Mouse (Mus musculus) midbrain, postnatal 0 days (tissue): Measurements from ENCODE around the gene Fbxl12. TPM values are rescaled to one million over a fixed set of nuclear protein-coding genes. Genes with fewer than 3 reads are reported as not detected.

Experiments
- ATAC-seq: fragments of 200-750 bp; cut with Nextera tagmentation; 2 replicates; pipeline ENCODE4 v1.8.0; 2017; ENCODE audit warnings: moderate number of reproducible peaks, mild to moderate bottlenecking, moderate TSS enrichment, moderate library complexity; ENCODE audit not compliant: low FRiP score
- DNase-seq: peaks from one replicate; pipeline ENCODE4 v3.0.0-alpha.2; 2015; ENCODE audit warnings: low spot score
- H3K27ac ChIP-seq: fragments of 300-500 bp; sonication (generic); 2 replicates; pipeline ENCODE4 v1.5.1; 2014; ENCODE audit warnings: low read depth, mild to moderate bottlenecking, low read length, mixed read lengths
- H3K27me3 ChIP-seq: fragments of 300-500 bp; sonication (generic); 2 replicates; pipeline ENCODE4 v1.6.1; 2014; ENCODE audit warnings: low read length, control low read depth, mixed read lengths; ENCODE audit not compliant: insufficient read depth
- H3K36me3 ChIP-seq: fragments of 300-500 bp; sonication (generic); 2 replicates; pipeline ENCODE4 v1.6.1; 2014; ENCODE audit warnings: low read length, control low read depth, mixed read lengths; ENCODE audit not compliant: insufficient read depth
- H3K4me1 ChIP-seq: fragments of 300-500 bp; sonication (generic); 2 replicates; pipeline ENCODE4 v1.6.1; 2014; ENCODE audit warnings: mild to moderate bottlenecking, control low read depth, antibody characterized with exemption, low read length, mixed read lengths; ENCODE audit not compliant: insufficient read depth
- H3K4me2 ChIP-seq: fragments of 300-500 bp; sonication (generic); 2 replicates; pipeline ENCODE4 v1.6.1; 2014; ENCODE audit warnings: low read depth, mild to moderate bottlenecking, low read length, mixed read lengths; ENCODE audit not compliant: poor library complexity, severe bottlenecking
- H3K4me3 ChIP-seq: fragments of 300-500 bp; sonication (generic); 2 replicates; pipeline ENCODE4 v1.5.1; 2014; ENCODE audit warnings: low read depth, mild to moderate bottlenecking, low read length, moderate library complexity
- H3K9ac ChIP-seq: fragments of 300-500 bp; sonication (generic); replicated peaks from 2 replicates; pipeline ENCODE4 v1.6.1; 2014; ENCODE audit warnings: mild to moderate bottlenecking, low read length, moderate library complexity, mixed read lengths; ENCODE audit not compliant: poor library complexity, severe bottlenecking
- H3K9me3 ChIP-seq: fragments of 300-500 bp; sonication (generic); 2 replicates; pipeline ENCODE4 v1.6.1; 2016; ENCODE audit warnings: low read length, control low read depth
- CTCF ChIP-seq: IDR thresholded peaks from 2 replicates; pipeline ENCODE4 v1.5.1; 2016; ENCODE audit warnings: antibody characterized with exemption, mild to moderate bottlenecking
- WGBS: fragments of 180-500 bp; shearing (Covaris S2); extraction: QIAGEN DNeasy Blood & Tissue Kit; methylation state at CpG from one replicate; pipeline ENCODE4 v1.1.7; 2014; 5-methylcytosine and 5-hydroxymethylcytosine counted together
- polyA plus RNA-seq: library from polyadenylated mRNA; unstranded; fragments of >200 nt; fragmentation: Nextera tagmentation; extraction: Ambion mirVana; gene quantifications from 2 replicates; pipeline ENCODE4 v1.2.1, GENCODE M21; 2015
- total RNA-seq: library from RNA; depleted of rRNA; stranded (reverse); fragments of >200 nt; gene quantifications from 2 replicates; pipeline ENCODE4 v1.2.3, GENCODE M21; 2014

Fbxl12 gene
- total and polyA plus RNA-seq, 2 experiments from 2014 or later = 13.6 to 17.6 TPM

DNA sequence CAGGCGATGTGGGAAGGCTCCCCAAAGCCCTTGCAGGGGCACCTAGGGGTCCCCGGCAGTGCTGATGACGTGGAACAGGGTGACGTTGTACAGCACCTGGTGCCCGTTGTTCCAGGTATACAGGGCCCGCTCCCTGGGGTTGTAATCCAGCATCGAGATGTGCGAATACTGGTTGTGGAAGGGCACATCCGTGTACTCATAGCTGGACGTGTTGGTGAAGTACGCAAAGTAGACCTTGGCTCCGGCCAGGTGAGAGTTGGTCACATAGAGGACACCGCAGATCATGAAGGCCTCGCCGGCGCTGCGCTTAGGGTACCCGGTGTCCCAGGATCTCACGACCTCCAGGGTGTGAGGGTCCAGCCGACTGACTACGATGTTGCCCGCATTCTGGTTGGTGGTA lies 23.5 kb upstream of the Fbxl12 start:
- Histone ChIP-seq H3K27ac (no peak overlapping the region), H3K4me1 (peaks cover 2% of the 10 kb centered on the region; the same call in 1 of the 2 replicates), H3K9ac (no peak overlapping the region), H3K27me3 (no peaks in the 10 kb centered on the region), H3K4me2 (no peak overlapping the region), H3K9me3 (no peaks in the 10 kb centered on the region), H3K4me3 (no peak overlapping the region), H3K36me3 (peaks cover 40% of the 10 kb centered on the region)
- no peak for ATAC-seq
- no peak for TF ChIP-seq CTCF
- 92% methylated on average over 22 of the region's 22 CpGs for WGBS
- DNase-seq = no peak

- 6% methylated on average over 7 of the region's 7 CpGs for WGBS
- H3K27ac ChIP-seq = no peak overlapping the region
These were observed 22.0 kb upstream of the Fbxl12 start for GRCm38 (mm10) chr9:20666510-20667034.

DNA sequence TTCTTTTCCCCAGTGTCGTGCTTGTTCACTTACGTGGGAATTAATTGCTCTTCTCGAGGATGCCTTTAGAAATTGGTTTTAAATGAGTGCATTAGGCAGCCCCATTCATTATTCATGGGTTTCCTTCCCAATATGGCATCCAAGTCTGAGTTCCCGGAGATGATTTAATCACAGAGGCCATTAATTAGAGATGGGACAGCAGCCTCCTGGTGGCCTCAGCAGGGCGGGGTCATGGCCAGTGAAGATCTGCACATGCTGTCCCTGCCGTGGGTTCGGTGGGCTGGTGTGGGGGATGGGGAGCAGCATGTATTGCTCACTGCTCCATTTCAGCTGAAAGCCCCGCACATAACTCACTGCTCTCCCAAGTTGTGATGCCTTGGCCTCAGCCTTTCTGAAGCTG lies 21.4 kb upstream of the Fbxl12 start:
- H3K4me2 ChIP-seq = no peak overlapping the region
- no peak for TF ChIP-seq CTCF
- 15% methylated on average over 8 of the region's 8 CpGs for WGBS
- ATAC-seq = no peak
- H3K27me3 ChIP-seq = no peaks in the 10 kb centered on the region
- H3K27ac ChIP-seq = no peak overlapping the region
- no peaks in the 10 kb centered on the region for H3K9me3 ChIP-seq
- no peak for DNase-seq
- H3K9ac ChIP-seq = no peak overlapping the region
- H3K36me3 ChIP-seq = peaks cover 45% of the 10 kb centered on the region
- H3K4me3 ChIP-seq = no peak overlapping the region
- peaks cover 2% of the 10 kb centered on the region; the same call in 1 of the 2 replicates for H3K4me1 ChIP-seq

More at GRCm38 (mm10) chr9:20666510-20667034, 22.0 kb upstream of the Fbxl12 start:
- no peak overlapping the region for H3K4me3 ChIP-seq
- no peaks in the 10 kb centered on the region for H3K9me3 ChIP-seq
- DNase-seq (no peak), ATAC-seq (no peak)
- no peaks in the 10 kb centered on the region for H3K27me3 ChIP-seq
- H3K4me2 ChIP-seq = no peak overlapping the region
- peaks cover 2% of the 10 kb centered on the region; the same call in 1 of the 2 replicates for H3K4me1 ChIP-seq
- H3K36me3 ChIP-seq = peaks cover 40% of the 10 kb centered on the region
- TF ChIP-seq CTCF = no peak
- no peak overlapping the region for H3K9ac ChIP-seq

- no peak for TF ChIP-seq CTCF
- no peaks in the 10 kb centered on the region for H3K9me3 ChIP-seq
- no peak overlapping the region for H3K4me2 ChIP-seq
- WGBS = 74% methylated on average over 5 of the region's 5 CpGs
- peaks cover 40% of the 10 kb centered on the region for H3K36me3 ChIP-seq
- H3K9ac ChIP-seq = no peak overlapping the region
- H3K27me3 ChIP-seq = no peaks in the 10 kb centered on the region
- peaks cover 2% of the 10 kb centered on the region; the same call in 1 of the 2 replicates for H3K4me1 ChIP-seq
- ATAC-seq (no peak), DNase-seq (peak; percentile 48)
- peak overlapping the region; percentile 63; the same call in 1 of the 2 replicates for H3K27ac ChIP-seq
- no peak overlapping the region for H3K4me3 ChIP-seq
These were observed 20.5 kb upstream of the Fbxl12 start for GRCm38 (mm10) chr9:20664982-20665637.

DNA sequence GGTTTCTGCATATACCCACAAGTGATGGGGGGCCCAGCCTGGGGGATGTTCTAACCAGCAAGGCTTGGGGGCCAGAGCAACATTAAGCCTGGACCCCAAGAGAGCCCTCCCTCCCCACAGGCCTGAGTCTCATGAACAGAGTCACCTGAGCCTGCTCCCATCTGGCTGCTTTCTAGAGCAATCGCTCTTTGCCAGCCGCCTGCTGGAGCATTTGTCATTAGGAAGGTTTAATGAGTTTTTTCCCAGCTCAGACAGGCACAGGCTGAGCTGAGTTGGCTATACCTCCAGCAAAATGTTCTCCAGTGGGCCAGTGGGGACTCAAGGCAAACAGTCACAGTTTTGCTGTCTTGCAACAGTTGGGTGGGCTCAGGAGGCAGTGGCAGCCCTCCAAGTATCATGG lies 19.8 kb upstream of the Fbxl12 start:
- peak; percentile 17 for ATAC-seq
- Histone ChIP-seq H3K27ac (peak overlapping the region; percentile 63), H3K9ac (peak overlapping the region; percentile 39; the same call in 1 of the 2 replicates), H3K9me3 (no peaks in the 10 kb centered on the region), H3K27me3 (no peaks in the 10 kb centered on the region), H3K4me1 (peaks cover 2% of the 10 kb centered on the region; the same call in 1 of the 2 replicates), H3K36me3 (peaks cover 40% of the 10 kb centered on the region), H3K4me3 (no peak overlapping the region), H3K4me2 (no peak overlapping the region)
- no peak for TF ChIP-seq CTCF
- 67% methylated on average over 2 of the region's 2 CpGs for WGBS
- peak; percentile 73 for DNase-seq

GRCm38 (mm10) chr9:20663956-20664355 lies 19.4 kb upstream of the Fbxl12 start:
- no peak for TF ChIP-seq CTCF
- H3K36me3 ChIP-seq = peaks cover 38% of the 10 kb centered on the region
- ATAC-seq (peak; percentile 55), DNase-seq (peak; percentile 77)
- no peak overlapping the region for H3K4me3 ChIP-seq
- peak overlapping the region; percentile 63 for H3K27ac ChIP-seq
- no peaks in the 10 kb centered on the region for H3K27me3 ChIP-seq
- WGBS = 53% methylated on average over 2 of the region's 2 CpGs
- peaks cover 2% of the 10 kb centered on the region; the same call in 1 of the 2 replicates for H3K4me1 ChIP-seq
- no peak overlapping the region for H3K4me2 ChIP-seq
- no peaks in the 10 kb centered on the region for H3K9me3 ChIP-seq
- peak overlapping the region; percentile 39; the same call in 1 of the 2 replicates for H3K9ac ChIP-seq
